21 mouse cellular contexts compared by ENCODE assay signal in the genomic region with DNA sequence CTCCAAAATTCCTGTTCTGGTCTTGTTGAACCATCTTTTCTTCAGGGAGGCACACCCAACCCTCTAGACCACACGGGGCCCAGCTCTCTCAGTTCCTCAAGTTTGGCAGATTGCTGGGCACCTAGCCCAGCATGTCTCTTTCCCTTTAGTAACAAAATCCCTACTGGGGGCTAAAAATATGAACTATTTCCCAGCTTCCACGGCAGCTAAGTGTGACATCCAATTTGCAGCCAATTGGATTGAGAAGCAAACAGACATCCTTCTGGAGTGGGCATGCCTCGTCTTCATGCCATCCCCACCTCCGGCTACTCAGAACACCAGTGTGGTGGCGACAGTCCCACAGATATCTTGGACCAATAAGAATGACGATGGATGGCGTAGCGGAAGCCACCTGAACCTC.
DNase-seq lines count a peak whose midpoint lies in the region; ATAC-seq lines count a peak whose summit lies in the region.
"Had no signal": no experiment of that assay in that cellular context is flagged by ENCODE, and none has a peak within 500 bp of the region (broad histone marks: within the 10 kb centered on the region; RNA-seq: fewer than 3 reads in every experiment).

No protein-coding gene starts in this region.

- intact Hi-C loops in left cerebral cortex, postnatal 36 days (cut with DNase I) = no loop called here

- ATAC-seq in megakaryocyte-erythroid progenitor cell, adult 5-6 weeks (replicated peaks; ENCODE audit: low FRiP score, low TSS enrichment, poor library complexity, severe bottlenecking) = no peak
- ATAC-seq: hindbrain, postnatal 0 days; intestine, embryonic 16.5 days; liver, postnatal 0 days; lung, postnatal 0 days; midbrain, embryonic 16.5 days had no signal

- peak; percentile 15 for DNase-seq in layer of hippocampus, adult 11-12 months (ENCODE audit: low spot score)
- no peak for DNase-seq in layer of hippocampus, postnatal 25 days (ENCODE audit: extremely low spot score in 1 of 2, low spot score in 1 of 2)
- DNase-seq in right cerebral cortex, adult 18-20 months = peak; percentile 56
- DNase-seq in right cerebral cortex, postnatal 4 days = no peak
- peak; percentile 49 to 67 for DNase-seq in left cerebral cortex, postnatal 36 days (ENCODE audit: low spot score in 2 of 2)
- DNase-seq in urinary bladder, postnatal 36 days (ENCODE audit: low spot score in 2 of 2) = no peak
- DNase-seq: cerebellum, adult 11 months; cerebellum, adult 9-11 months; gastrocnemius, postnatal 25 days; heart, adult 2 months; heart, postnatal 14 days; kidney, adult 9 months; kidney, postnatal 14 days; liver, postnatal 0 days; thymus, adult 2 months; thymus, postnatal 4 days had no signal

Comparison
In these comparisons a context has a peak if more than half of its experiments do, and no peak if none do; other contexts are left out.
1. DNase-seq: peak in layer of hippocampus, adult 11-12 months (single experiment), right cerebral cortex, adult 18-20 months (single experiment) and left cerebral cortex, postnatal 36 days (2 of 2); none in layer of hippocampus, postnatal 25 days (0 of 2), right cerebral cortex, postnatal 4 days (single experiment) and urinary bladder, postnatal 36 days (0 of 2).